Mouse (Mus musculus): ENCODE results near the gene Gm47841. TPM values are rescaled to one million over a fixed set of nuclear protein-coding genes. Genes with fewer than 3 reads are reported as not detected.

The Gm47841 gene
- polyA plus RNA-seq, 1 experiment from 2014 or later: not detected

DNA sequence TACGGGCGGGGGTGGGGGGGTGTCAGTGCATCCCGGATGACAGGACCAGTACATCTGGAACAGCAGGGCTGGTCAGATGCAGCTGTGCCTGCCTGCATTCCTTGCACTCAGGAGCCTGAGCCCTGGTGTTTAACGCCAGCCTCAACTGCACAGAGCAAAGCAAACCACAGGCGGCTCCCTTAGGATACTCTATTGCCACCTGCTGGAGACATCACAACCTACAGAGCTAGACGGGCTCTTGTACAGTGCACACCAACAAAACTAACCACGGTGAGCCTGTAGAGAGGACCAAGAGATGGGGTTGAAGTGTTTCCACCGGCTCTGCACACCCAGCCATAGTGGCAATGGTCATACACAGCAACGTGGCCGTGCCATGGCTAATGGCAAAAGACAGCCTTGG, 9.0 kb upstream of the Gm47841 start:
- H3K9ac ChIP-seq: no peak overlapping the region
- H3K27ac ChIP-seq (ENCODE audit: poor library complexity, severe bottlenecking): no peak overlapping the region
- no peak overlapping the region for H3K4me2 ChIP-seq
- H3K4me3 ChIP-seq: no peak overlapping the region
- H3K9me3 ChIP-seq (replicated peaks): no peaks in the 10 kb centered on the region
- H3K4me1 ChIP-seq (replicated peaks): peaks cover 14% of the 10 kb centered on the region
- peaks cover 71% of the 10 kb centered on the region for H3K27me3 ChIP-seq (replicated peaks)
- peak; percentile 27; the same call in 1 of the 2 replicates for ATAC-seq (ENCODE audit: insufficient number of reproducible peaks, low FRiP score)
- peaks cover 11% of the 10 kb centered on the region; the same call in 1 of the 2 replicates for H3K36me3 ChIP-seq
- 43% methylated on average over 10 of the region's 10 CpGs for WGBS

DNA sequence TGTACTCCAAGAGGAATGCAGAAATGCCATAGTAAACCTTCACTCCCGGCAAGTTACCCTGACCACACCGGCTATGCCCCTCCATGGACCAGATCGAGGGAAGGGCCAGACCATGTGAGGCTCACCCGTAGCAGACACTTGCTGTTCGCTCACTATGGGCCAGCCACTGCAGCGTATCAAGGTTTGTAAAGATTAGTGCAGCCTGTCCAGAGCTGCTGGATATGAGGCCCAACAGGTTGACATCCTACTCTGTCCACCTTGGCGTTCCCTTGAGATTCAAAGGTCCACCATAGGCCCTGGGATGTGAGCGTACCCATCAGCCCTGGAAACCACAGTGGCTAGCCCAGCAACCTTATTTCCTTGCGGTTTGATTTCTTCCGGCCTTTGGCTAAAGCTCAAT, 7.3 kb upstream of the Gm47841 start:
- peaks cover 11% of the 10 kb centered on the region; the same call in 1 of the 2 replicates for H3K36me3 ChIP-seq
- H3K27ac ChIP-seq (ENCODE audit: poor library complexity, severe bottlenecking): no peak overlapping the region
- H3K4me1 ChIP-seq (replicated peaks): peaks cover 14% of the 10 kb centered on the region
- H3K4me2 ChIP-seq: no peak overlapping the region
- ATAC-seq (ENCODE audit: insufficient number of reproducible peaks, low FRiP score): no peak
- H3K9me3 ChIP-seq (replicated peaks): no peaks in the 10 kb centered on the region
- H3K9ac ChIP-seq: no peak overlapping the region
- 74% methylated on average over 10 of the region's 10 CpGs for WGBS
- peak overlapping the region; percentile 55; the same call in 1 of the 2 replicates for H3K4me3 ChIP-seq
- peaks cover 84% of the 10 kb centered on the region for H3K27me3 ChIP-seq (replicated peaks)

DNA sequence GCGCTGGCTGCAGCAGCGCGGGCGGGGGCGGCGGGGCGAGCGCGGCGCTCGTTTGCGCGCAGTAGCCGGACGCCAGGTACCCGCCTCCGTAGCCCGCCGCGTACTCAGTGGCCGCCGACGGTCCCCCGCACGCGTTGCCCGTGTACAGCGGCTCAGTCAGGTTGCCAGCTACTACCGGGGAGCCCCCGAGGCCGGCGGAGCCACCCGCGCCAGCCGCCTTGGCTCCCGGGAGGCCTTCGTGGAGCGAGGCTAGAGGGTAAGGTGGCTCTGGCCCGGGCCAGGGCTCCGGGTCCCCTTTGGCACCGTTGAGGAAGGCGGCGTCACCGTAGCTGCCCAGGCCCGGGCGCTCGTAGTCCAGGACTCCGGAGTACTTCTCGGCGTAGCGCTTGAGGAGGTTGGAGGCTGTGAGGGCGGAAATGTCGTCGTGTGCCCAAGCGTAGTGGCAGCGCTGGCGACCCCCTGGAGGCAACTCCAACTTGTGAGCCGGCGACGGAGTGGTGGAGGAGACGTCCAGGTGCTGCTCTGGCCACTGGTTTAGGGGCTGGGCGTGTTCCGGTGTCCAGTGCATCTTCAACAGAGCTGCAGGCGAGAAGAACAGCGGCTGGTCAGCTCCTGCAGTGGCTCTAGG, 6.7 kb upstream of the Gm47841 start:
- peak overlapping the region; percentile 78 for H3K4me2 ChIP-seq
- 13% methylated on average over 63 of the region's 65 CpGs for WGBS
- H3K4me1 ChIP-seq (replicated peaks): peaks cover 14% of the 10 kb centered on the region
- no peak overlapping the region for H3K27ac ChIP-seq (ENCODE audit: poor library complexity, severe bottlenecking)
- peaks cover 90% of the 10 kb centered on the region for H3K27me3 ChIP-seq (replicated peaks)
- H3K36me3 ChIP-seq: peaks cover 11% of the 10 kb centered on the region; the same call in 1 of the 2 replicates
- H3K9me3 ChIP-seq (replicated peaks): no peaks in the 10 kb centered on the region
- peak overlapping the region; percentile 55 for H3K4me3 ChIP-seq
- ATAC-seq (ENCODE audit: insufficient number of reproducible peaks, low FRiP score): no peak
- H3K9ac ChIP-seq: peak overlapping the region; percentile 63

DNA sequence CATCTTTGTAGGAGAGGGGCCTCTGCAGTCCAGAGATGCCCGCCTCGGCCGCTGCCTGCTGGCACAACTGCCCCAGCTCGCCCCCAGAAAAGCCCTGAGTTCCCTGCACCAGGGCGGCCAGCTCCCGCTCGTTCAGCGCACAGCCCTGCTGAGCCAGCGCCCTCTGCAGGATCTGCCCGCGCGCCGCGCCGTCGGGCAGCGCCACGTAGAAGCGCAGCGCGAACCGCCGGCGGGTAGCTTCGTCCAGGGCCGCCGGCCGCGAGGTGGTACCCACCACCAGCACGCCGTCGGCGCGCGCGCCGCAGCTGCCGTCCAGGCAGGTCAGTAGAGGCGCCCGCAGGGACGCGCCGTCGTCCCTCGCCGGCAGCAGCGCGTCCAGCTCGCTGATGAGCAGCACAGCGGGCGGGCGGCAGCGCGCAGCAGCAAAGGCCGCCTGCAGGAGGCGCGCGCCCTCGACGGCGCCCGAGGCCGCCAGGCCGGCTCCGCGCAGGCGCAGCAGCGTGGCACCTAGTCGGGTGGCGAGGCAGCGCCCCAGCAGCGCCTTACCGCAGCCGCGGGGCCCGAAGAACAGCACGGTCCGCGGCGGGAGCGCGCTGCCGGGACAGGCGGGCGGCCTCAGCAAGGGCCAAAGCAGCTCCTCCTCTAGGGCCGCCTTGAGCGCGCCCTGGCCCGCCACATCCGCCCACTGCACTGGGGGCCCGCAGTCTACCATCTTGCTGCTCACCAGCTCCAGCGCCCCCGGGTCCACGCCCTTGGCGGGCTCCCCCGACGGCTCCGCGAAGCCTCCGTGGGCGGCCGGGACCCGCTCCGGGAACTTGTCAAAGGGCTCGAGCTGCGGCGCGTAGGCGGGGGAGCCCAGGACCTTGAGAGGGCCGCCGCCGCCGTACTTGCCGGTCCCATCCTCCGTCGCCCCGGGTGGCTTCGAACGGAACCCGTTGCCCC, 5.6 kb upstream of the Gm47841 start:
- H3K4me1 ChIP-seq (replicated peaks): peaks cover 14% of the 10 kb centered on the region
- H3K4me3 ChIP-seq: peak overlapping the region; percentile 55
- H3K27ac ChIP-seq (ENCODE audit: poor library complexity, severe bottlenecking): no peak overlapping the region
- WGBS: 26% methylated on average over 120 of the region's 120 CpGs
- peak overlapping the region; percentile 63 for H3K9ac ChIP-seq
- peak overlapping the region; percentile 78 for H3K4me2 ChIP-seq
- no peak for ATAC-seq (ENCODE audit: insufficient number of reproducible peaks, low FRiP score)
- H3K9me3 ChIP-seq (replicated peaks): no peaks in the 10 kb centered on the region
- peaks cover 99% of the 10 kb centered on the region for H3K27me3 ChIP-seq (replicated peaks)
- peaks cover 11% of the 10 kb centered on the region; the same call in 1 of the 2 replicates for H3K36me3 ChIP-seq

DNA sequence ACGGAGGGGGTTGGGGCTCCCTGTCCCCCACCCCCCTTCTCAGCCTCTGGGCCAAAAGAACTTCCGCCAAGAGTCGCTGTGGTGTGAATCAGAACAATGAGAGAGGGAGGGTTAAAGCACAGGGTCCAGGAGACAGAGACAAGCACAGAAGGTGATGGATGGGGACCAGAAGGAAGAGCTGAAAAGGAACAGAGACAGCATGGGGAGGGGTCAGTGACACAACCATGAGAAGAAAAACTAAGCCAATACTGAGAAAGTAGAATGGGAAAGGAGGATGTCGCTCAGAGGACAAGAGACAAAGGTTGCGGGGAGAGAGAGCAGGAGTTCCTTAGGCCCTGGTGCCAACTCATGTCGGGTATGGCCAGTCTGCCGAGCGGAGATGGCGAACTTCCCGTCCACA, 4.7 kb upstream of the Gm47841 start:
- peaks cover 99% of the 10 kb centered on the region for H3K27me3 ChIP-seq (replicated peaks)

DNA sequence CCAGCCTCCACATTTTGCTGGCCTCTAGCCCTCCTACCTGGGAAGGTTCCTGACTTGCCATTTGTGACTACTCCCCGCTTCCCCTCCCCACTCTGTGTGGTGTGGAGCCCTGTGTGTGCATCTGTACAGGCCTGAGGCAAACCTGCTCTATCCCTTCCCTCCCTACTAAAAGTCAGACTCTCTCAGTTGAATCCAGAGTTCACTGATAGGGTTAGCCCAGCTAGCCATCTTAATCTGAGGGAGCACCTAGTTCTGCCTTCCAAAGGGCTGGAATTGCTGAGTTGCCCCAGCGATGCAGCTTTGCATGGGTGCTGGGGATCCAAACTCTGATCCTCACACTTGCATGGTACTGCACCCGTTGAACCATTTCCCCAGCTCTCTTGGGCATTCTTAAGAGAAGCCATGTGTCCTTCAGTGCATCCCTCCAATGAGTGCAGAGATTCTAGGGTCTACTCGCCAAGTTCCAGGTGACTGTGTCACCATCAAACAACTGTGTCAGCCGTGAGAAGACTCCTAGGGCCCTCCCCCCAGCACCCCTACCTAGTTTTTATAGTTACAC, 1.2 kb upstream of the Gm47841 start:
- no peak overlapping the region for H3K27ac ChIP-seq (ENCODE audit: poor library complexity, severe bottlenecking)
- no peaks in the 10 kb centered on the region for H3K9me3 ChIP-seq (replicated peaks)
- H3K9ac ChIP-seq: no peak overlapping the region
- H3K4me1 ChIP-seq (replicated peaks): peaks cover 25% of the 10 kb centered on the region
- WGBS: 54% methylated on average over 5 of the region's 5 CpGs
- no peak overlapping the region for H3K4me2 ChIP-seq
- peaks cover 7% of the 10 kb centered on the region; the same call in 1 of the 2 replicates for H3K36me3 ChIP-seq
- no peak for ATAC-seq (ENCODE audit: insufficient number of reproducible peaks, low FRiP score)
- no peak overlapping the region for H3K4me3 ChIP-seq
- peaks cover 99% of the 10 kb centered on the region for H3K27me3 ChIP-seq (replicated peaks)

More for the DNA sequence above, 4.7 kb upstream of the Gm47841 start:
- no peak overlapping the region for H3K27ac ChIP-seq (ENCODE audit: poor library complexity, severe bottlenecking)
- peaks cover 10% of the 10 kb centered on the region; the same call in 1 of the 2 replicates for H3K36me3 ChIP-seq
- ATAC-seq (ENCODE audit: insufficient number of reproducible peaks, low FRiP score): no peak
- no peaks in the 10 kb centered on the region for H3K9me3 ChIP-seq (replicated peaks)
- H3K9ac ChIP-seq: no peak overlapping the region
- H3K4me2 ChIP-seq: no peak overlapping the region
- no peak overlapping the region for H3K4me3 ChIP-seq
- H3K4me1 ChIP-seq (replicated peaks): peaks cover 20% of the 10 kb centered on the region
- 67% methylated on average over 10 of the region's 10 CpGs for WGBS

DNA sequence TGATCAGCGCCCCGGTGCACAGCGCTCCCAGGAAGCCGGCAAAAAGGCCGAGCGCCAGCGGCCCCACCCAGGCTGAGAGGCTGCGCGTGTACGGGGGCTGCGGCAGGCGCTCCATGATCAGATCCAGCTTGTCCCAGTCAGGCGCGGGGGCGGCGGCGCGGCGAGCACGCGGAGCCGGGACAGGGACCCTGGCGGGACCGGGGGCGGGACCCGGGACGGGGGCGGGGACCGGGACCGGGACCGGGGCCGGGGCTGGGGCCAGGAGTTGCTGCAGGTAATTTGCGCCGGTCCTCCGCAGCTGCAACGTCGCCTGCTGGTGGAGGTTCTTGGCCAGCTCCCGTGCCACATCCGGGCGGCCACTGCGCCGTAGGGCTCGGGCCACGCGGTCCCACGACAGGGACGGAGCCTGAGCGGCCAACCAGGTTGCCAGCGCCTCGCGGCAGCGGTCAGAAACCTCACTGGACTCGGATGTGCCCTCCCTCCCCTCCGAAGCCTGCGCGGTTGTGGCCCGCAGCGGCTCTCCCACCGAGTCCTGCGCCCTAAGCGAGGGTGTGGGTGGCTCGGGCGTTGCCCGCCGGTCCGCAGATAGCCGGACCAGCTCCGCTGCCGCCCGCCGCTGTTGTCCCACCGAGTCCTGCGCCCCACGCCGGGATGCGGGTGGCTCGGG, 537 bp downstream of the Gm47841 start:
- H3K4me3 ChIP-seq: peak overlapping the region; percentile 55
- no peak overlapping the region for H3K27ac ChIP-seq (ENCODE audit: poor library complexity, severe bottlenecking)
- H3K9ac ChIP-seq: peak overlapping the region; percentile 63
- no peaks in the 10 kb centered on the region for H3K9me3 ChIP-seq (replicated peaks)
- H3K4me2 ChIP-seq: peak overlapping the region; percentile 93
- H3K27me3 ChIP-seq (replicated peaks): peaks cover 96% of the 10 kb centered on the region
- H3K4me1 ChIP-seq (replicated peaks): peaks cover 17% of the 10 kb centered on the region
- peak; percentile 26 for ATAC-seq (ENCODE audit: insufficient number of reproducible peaks, low FRiP score)
- no peaks in the 10 kb centered on the region for H3K36me3 ChIP-seq
- WGBS: under 1% methylated on average over 76 of the region's 77 CpGs

DNA sequence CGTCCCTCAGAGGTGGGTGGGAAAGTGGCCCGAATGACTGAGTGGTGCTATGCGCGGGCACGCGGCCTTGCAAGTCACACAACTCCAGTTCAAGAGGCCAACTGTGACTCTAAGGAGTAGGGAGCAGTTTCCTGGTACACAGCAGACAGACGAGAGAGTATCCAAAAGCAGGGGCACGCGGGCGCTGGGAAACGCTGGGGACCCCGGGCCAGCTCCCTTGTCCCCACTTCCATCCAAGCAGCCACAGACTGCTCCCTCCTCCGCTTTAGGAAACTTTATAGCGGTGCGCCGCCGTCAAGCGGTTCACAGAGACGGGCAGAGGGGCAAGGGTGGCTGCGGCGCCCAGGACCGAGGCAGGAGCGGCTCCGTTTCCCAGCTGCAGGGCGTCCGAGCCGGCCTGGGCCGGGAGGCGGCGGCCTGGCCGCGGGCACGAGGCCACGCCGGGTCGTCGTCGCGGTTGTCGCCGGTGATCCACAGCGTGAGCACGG, 1.1 kb downstream of the Gm47841 start:
- no peaks in the 10 kb centered on the region for H3K9me3 ChIP-seq (replicated peaks)
- peaks cover 17% of the 10 kb centered on the region for H3K4me1 ChIP-seq (replicated peaks)
- no peak for ATAC-seq (ENCODE audit: insufficient number of reproducible peaks, low FRiP score)
- peak overlapping the region; percentile 93 for H3K4me2 ChIP-seq
- H3K36me3 ChIP-seq: no peaks in the 10 kb centered on the region
- H3K4me3 ChIP-seq: peak overlapping the region; percentile 55
- no peak overlapping the region for H3K27ac ChIP-seq (ENCODE audit: poor library complexity, severe bottlenecking)
- peaks cover 95% of the 10 kb centered on the region for H3K27me3 ChIP-seq (replicated peaks)
- 2% methylated on average over 43 of the region's 43 CpGs for WGBS
- H3K9ac ChIP-seq: peak overlapping the region; percentile 63

DNA sequence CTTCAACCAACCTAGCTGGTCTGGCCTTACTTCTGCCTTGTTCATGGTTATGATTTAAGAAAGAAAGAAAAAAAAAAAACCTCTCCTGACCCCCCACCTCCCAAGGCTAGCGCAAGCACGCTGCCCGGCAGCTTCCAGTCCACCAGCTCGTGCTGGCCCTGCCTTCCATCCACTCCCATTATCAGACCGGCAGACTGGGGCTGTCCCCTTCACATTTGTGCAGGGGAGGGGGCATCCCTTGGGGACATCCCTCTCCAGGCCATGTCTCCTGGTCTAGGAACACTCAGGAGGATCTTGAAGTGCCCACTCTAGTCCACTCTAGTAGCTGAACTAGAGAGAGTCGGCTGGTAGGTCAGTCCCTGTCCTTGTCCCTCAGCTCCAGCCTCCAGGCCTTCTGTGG, 2.7 kb downstream of the Gm47841 start:
- H3K4me1 ChIP-seq (replicated peaks): peaks cover 17% of the 10 kb centered on the region
- no peak overlapping the region for H3K9ac ChIP-seq
- WGBS: 50% methylated on average over 6 of the region's 6 CpGs

DNA sequence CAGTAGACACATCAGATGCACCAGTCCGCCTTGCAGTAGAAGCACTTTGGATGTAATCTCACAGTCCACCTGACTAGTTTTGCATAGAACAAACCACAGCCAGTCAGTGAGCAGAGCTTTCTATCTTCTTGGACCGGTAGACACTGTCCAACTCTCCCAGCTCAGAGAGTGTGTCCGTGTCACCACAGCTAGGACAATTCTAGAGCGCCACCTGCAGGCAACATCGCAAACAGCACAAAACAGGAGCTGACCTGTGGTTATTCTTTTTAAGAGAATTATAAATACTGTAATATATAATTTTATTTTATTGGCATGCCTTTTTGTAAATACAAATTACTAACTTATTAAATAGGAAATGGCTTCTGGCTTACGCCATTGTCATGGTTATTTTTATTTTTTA, 4.6 kb downstream of the Gm47841 start:
- no peak overlapping the region for H3K4me3 ChIP-seq
- WGBS: 22% methylated on average over 6 of the region's 6 CpGs

More for the DNA sequence above, 2.7 kb downstream of the Gm47841 start:
- no peak for ATAC-seq (ENCODE audit: insufficient number of reproducible peaks, low FRiP score)
- Histone ChIP-seq H3K4me3 (no peak overlapping the region), H3K27me3 (replicated peaks) (peaks cover 95% of the 10 kb centered on the region), H3K36me3 (no peaks in the 10 kb centered on the region), H3K9me3 (replicated peaks) (no peaks in the 10 kb centered on the region), H3K4me2 (no peak overlapping the region), H3K27ac (ENCODE audit: poor library complexity, severe bottlenecking) (no peak overlapping the region)

More for the DNA sequence above, 4.6 kb downstream of the Gm47841 start:
- Histone ChIP-seq H3K9ac (no peak overlapping the region), H3K4me2 (no peak overlapping the region), H3K27ac (ENCODE audit: poor library complexity, severe bottlenecking) (no peak overlapping the region), H3K27me3 (replicated peaks) (peaks cover 92% of the 10 kb centered on the region), H3K4me1 (replicated peaks) (peaks cover 17% of the 10 kb centered on the region), H3K36me3 (no peaks in the 10 kb centered on the region), H3K9me3 (replicated peaks) (no peaks in the 10 kb centered on the region)
- no peak for ATAC-seq (ENCODE audit: insufficient number of reproducible peaks, low FRiP score)

All from heart, embryonic 12.5 days (tissue).